Mouse (Mus musculus): Measurements from ENCODE around the gene Lpp.

- TF ChIP-seq CTCF (IDR thresholded peaks at IDR 0.05; ENCODE audit: borderline replicate concordance, insufficient read depth, low read depth, low read length): no peak
- TF ChIP-seq POLR2A (IDR thresholded peaks at IDR 0.05; ENCODE audit: borderline replicate concordance, insufficient read depth, low read length): no peak
Measured at GRCm38 (mm10) chr16:24828207-24828803, 435.0 kb downstream of the Lpp start.

All from cerebellum, adult 2 months (tissue).